Mouse (Mus musculus) MEL (cell line): ENCODE measurements around the gene Pparg.

Experiments used
- GABPA ChIP-seq: IDR thresholded peaks from 2 replicates; pipeline ENCODE4 v1.6.1; 2012; ENCODE audit warnings: low read depth, mild to moderate bottlenecking, inconsistent platforms, low read length, improper control_type of control experiment, moderate library complexity
- POLR2A ChIP-seq, 2 experiments: IDR thresholded peaks; 2 replicates each; pipeline ENCODE4 v1.6.1; 2011 to 2012; ENCODE audit warnings: low read length in 2 of 2, mild to moderate bottlenecking in 2 of 2, control low read depth in 1 of 2, improper control_type of control experiment in 1 of 2, low read depth in 1 of 2, moderate library complexity in 1 of 2; ENCODE audit not compliant: control insufficient read depth in 1 of 2, insufficient read depth in 1 of 2, poor library complexity in 1 of 2
- POLR2AphosphoS5 ChIP-seq: IDR thresholded peaks from 2 replicates; pipeline ENCODE4 v1.6.1; 2012; ENCODE audit warnings: low read depth, borderline replicate concordance, mild to moderate bottlenecking, inconsistent platforms, low read length, moderate library complexity, mixed read lengths
- SIN3A ChIP-seq: IDR thresholded peaks from 2 replicates; pipeline ENCODE4 v1.6.1; 2012; ENCODE audit warnings: low read length, improper control_type of control experiment, inconsistent platforms
- ZMIZ1 ChIP-seq: IDR thresholded peaks from 2 replicates; pipeline ENCODE4 v1.6.1; 2012; ENCODE audit warnings: low read depth, mild to moderate bottlenecking, inconsistent platforms, low read length, improper control_type of control experiment, moderate library complexity

DNA sequence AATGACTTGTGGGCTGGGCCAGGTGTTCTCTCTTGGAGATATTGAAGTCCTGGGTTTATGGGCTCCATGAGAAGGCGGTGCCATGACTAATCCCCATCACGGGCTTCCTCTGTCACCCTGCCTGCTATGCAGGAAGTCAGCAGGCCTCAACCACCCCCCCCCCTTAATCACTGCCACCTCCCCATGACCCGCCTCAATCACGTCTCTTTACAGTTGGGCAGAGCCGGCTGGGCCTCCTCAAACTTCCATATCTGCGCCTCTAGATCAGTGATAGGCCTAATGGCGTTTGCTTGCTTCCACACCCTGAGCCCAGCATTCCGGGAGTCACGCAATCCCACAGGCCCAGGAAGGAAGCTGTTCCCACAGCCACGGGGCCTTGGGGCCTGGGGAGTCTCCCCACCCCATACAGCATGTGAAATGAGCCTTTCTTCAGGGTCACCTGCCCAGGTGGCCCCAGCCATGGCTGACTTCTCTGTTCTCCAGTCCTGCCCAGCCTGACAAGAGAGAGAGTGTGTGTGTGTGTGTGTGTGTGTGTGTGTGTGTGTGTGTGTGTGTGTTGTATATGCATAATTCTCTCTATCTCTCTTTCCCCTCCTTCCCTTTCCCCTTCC, 142.9 kb downstream of the Pparg start:
- TF ChIP-seq POLR2A (IDR thresholded peaks at IDR 0.05; ENCODE audit: control insufficient read depth in 1 of 2, insufficient read depth in 1 of 2, low read depth in 1 of 2, low read length in 2 of 2, poor library complexity in 1 of 2) (no peak), GABPA (no peak), POLR2AphosphoS5 (no peak), ZMIZ1 (no peak), SIN3A (no peak)
